Mouse (Mus musculus): ENCODE measurements at regions not wholly inside any gene's neighbourhood (a gene's known extent, or its start where the extent isn't known, plus 50 kb on each side); places are given as distances from the start of the nearest gene placed in this dataset.
"Not testable (repeated sequence)": the region's sequence is repeated elsewhere in the genome, so short reads cannot be mapped to it uniquely, and the experiment has no call there.

DNA sequence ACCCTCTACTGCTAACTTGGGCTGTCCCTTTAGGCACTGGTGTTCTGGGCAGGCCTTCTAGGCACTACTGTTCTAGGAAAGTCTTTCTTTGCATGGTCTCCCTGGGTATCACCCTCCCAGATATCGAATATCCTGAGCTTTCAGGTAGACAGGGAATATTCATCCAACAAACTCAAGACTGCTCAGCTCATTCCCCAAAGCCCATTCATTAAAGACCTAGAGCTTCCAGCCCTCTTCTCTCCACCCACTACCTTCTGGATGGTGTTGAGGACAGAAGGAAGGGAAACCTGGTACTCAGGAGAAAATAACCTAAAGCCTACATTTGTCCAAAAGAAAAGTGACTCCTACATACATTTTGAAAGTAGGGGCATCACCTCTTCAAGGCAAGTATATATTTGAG lies 420.0 kb downstream of the Tcerg1l start:
- Histone ChIP-seq H3K27me3 (ENCODE audit: control insufficient read depth, insufficient read depth, low read length) (no peaks in the 10 kb centered on the region), H3K36me3 (ENCODE audit: control insufficient read depth, insufficient read depth, low read length) (no peaks in the 10 kb centered on the region), H3K4me3 (ENCODE audit: extremely low read depth, insufficient read depth, insufficient read length) (no peak overlapping the region), H3K4me1 (ENCODE audit: control insufficient read depth, insufficient read depth, insufficient read length) (no peaks in the 10 kb centered on the region), H3K27ac (ENCODE audit: insufficient read depth, low read length) (no peak overlapping the region)
- WGBS, result 62% methylated on average over 1 of the region's 1 CpGs
- TF ChIP-seq POLR2A (IDR thresholded peaks at IDR 0.05; ENCODE audit: low read depth, low read length), result no peak
- TF ChIP-seq CTCF (IDR thresholded peaks at IDR 0.05; ENCODE audit: extremely low read depth, insufficient read depth, insufficient read length, insufficient replicate concordance), result no peak
- no peak for DNase-seq (ENCODE audit: low read depth in 1 of 2, low spot score in 2 of 2)

DNA sequence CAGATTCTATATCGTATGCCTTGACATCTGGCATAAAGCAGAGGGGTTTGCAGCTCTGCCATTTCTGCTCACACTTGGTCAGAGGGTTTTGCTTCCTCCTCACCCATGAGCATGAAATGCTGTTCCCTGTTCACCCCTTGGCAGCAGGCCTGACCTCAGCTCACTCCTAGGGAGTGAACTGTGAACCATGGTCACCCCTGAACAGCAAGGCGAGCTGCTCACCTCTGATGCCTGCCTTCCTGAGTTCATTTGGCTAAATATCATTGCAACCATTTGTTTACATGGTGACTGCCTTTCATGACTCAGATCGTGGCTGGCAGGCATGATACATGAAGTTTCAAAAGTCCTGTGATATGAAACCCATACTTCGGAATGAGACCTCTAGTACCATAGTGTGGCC lies 418.2 kb downstream of the Tcerg1l start:
- no peaks in the 10 kb centered on the region for H3K4me1 ChIP-seq (ENCODE audit: control insufficient read depth, insufficient read depth, insufficient read length)
- WGBS, result 88% methylated on average over 4 of the region's 4 CpGs
- DNase-seq (ENCODE audit: low read depth in 1 of 2, low spot score in 2 of 2), result no peak
- no peak overlapping the region for H3K4me3 ChIP-seq (ENCODE audit: extremely low read depth, insufficient read depth, insufficient read length)
- no peaks in the 10 kb centered on the region for H3K36me3 ChIP-seq (ENCODE audit: control insufficient read depth, insufficient read depth, low read length)
- no peak overlapping the region for H3K27ac ChIP-seq (ENCODE audit: insufficient read depth, low read length)
- TF ChIP-seq CTCF (IDR thresholded peaks at IDR 0.05; ENCODE audit: extremely low read depth, insufficient read depth, insufficient read length, insufficient replicate concordance) (no peak), POLR2A (IDR thresholded peaks at IDR 0.05; ENCODE audit: low read depth, low read length) (no peak)
- no peaks in the 10 kb centered on the region for H3K27me3 ChIP-seq (ENCODE audit: control insufficient read depth, insufficient read depth, low read length)

DNA sequence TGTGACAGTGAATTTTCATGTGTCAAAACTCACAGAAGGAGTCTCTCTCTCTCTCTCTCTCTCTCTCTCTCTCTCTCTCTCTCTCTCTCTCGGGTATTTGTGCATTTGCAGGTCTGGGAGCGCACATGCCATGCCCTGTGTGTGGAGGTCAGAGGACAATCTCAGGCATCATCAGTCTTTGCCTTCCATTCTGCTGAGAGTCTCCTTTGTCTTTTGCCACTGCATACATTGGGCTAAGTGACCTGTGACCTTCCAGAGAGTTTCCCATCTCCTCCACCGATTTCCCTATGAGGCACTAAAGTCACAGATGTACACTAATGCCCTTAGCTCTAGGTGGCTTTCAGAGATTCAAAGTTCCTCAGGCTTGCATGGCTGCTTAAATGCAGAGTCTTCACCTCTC lies 391.7 kb downstream of the Tcerg1l start:
- 68% methylated on average over 3 of the region's 3 CpGs for WGBS

DNA sequence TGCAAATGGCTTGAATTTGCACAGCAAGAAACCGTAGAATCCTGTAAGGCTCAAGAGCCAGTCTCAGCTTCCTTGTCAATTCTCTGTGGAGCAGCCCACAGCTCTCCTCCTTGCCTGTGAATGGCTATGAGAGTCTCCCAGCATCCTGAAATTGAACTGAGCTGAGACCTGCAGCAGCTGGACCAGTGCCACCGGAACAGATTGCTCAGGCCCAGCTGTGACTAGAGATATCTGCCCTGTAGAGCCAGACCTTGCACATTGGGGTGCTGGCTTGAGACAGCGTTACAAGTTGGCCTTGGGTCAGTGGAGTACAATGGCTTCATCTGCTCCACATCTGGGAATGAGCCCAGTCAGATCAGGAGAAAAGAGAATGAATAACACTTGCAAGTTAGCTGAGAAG lies 390.6 kb downstream of the Tcerg1l start:
- H3K36me3 ChIP-seq (ENCODE audit: control insufficient read depth, insufficient read depth, low read length), result no peaks in the 10 kb centered on the region
- no peak overlapping the region for H3K4me3 ChIP-seq (ENCODE audit: extremely low read depth, insufficient read depth, insufficient read length)
- no peaks in the 10 kb centered on the region for H3K4me1 ChIP-seq (ENCODE audit: control insufficient read depth, insufficient read depth, insufficient read length)
- H3K27me3 ChIP-seq (ENCODE audit: control insufficient read depth, insufficient read depth, low read length), result no peaks in the 10 kb centered on the region
- 83% methylated on average over 3 of the region's 3 CpGs for WGBS
- TF ChIP-seq CTCF (IDR thresholded peaks at IDR 0.05; ENCODE audit: extremely low read depth, insufficient read depth, insufficient read length, insufficient replicate concordance) (no peak), POLR2A (IDR thresholded peaks at IDR 0.05; ENCODE audit: low read depth, low read length) (no peak)
- no peak for DNase-seq (ENCODE audit: low read depth in 1 of 2, low spot score in 2 of 2)
- no peak overlapping the region for H3K27ac ChIP-seq (ENCODE audit: insufficient read depth, low read length)

More for the DNA sequence above, 391.7 kb downstream of the Tcerg1l start:
- no peak overlapping the region for H3K27ac ChIP-seq (ENCODE audit: insufficient read depth, low read length)
- TF ChIP-seq CTCF (IDR thresholded peaks at IDR 0.05; ENCODE audit: extremely low read depth, insufficient read depth, insufficient read length, insufficient replicate concordance), result no peak
- no peak for TF ChIP-seq POLR2A (IDR thresholded peaks at IDR 0.05; ENCODE audit: low read depth, low read length)
- no peaks in the 10 kb centered on the region for H3K36me3 ChIP-seq (ENCODE audit: control insufficient read depth, insufficient read depth, low read length)
- no peak for DNase-seq (ENCODE audit: low read depth in 1 of 2, low spot score in 2 of 2)
- H3K4me3 ChIP-seq (ENCODE audit: extremely low read depth, insufficient read depth, insufficient read length), result no peak overlapping the region
- no peaks in the 10 kb centered on the region for H3K27me3 ChIP-seq (ENCODE audit: control insufficient read depth, insufficient read depth, low read length)
- no peaks in the 10 kb centered on the region for H3K4me1 ChIP-seq (ENCODE audit: control insufficient read depth, insufficient read depth, insufficient read length)

DNA sequence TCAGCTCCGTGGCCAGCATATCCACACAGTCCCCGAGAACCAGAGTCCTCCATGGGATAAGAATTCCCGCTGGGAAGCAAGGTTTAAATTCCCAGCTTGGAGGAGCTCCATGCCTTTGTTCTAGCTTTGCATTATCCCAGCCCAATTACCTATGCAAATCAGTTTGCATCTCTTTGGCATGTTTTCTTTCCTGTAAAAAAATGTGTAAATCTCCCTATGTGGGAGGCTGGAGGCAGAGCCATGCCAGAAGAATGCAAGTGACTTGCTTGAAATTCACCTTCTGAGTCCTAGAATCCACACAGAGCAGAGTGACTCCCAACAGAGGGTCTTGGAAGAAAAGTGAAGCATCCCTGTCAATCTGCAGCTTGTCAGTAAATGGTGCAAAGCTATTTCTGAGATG lies 388.9 kb downstream of the Tcerg1l start:
- H3K4me1 ChIP-seq (ENCODE audit: control insufficient read depth, insufficient read depth, insufficient read length), result no peaks in the 10 kb centered on the region
- H3K36me3 ChIP-seq (ENCODE audit: control insufficient read depth, insufficient read depth, low read length), result no peaks in the 10 kb centered on the region
- TF ChIP-seq CTCF (IDR thresholded peaks at IDR 0.05; ENCODE audit: extremely low read depth, insufficient read depth, insufficient read length, insufficient replicate concordance), result no peak
- TF ChIP-seq POLR2A (IDR thresholded peaks at IDR 0.05; ENCODE audit: low read depth, low read length), result no peak
- 47% methylated on average over 3 of the region's 3 CpGs for WGBS
- no peaks in the 10 kb centered on the region for H3K27me3 ChIP-seq (ENCODE audit: control insufficient read depth, insufficient read depth, low read length)
- H3K27ac ChIP-seq (ENCODE audit: insufficient read depth, low read length), result no peak overlapping the region
- no peak for DNase-seq (ENCODE audit: low read depth in 1 of 2, low spot score in 2 of 2)
- no peak overlapping the region for H3K4me3 ChIP-seq (ENCODE audit: extremely low read depth, insufficient read depth, insufficient read length)

DNA sequence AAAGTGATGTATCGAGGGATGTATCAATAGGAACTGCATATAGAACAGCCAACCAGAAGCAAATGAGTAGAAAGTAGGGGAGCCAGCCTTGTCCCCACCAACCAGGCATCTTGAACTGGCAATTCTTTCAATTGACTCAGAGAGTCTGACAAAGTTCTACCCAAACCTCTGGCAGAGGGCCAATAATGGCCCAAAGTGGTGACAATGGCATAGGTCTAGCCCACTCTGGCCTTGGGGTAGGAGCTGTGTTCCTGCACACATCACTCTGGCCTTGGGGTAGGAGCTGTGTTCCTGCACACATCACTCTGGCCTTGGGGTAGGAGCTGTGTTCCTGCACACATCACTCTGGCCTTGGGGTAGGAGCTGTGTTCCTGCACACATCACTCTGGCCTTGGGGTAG lies 373.5 kb downstream of the Tcerg1l start:
- not testable (repeated sequence) for DNase-seq (ENCODE audit: low read depth in 1 of 2, low spot score in 2 of 2); H3K4me1 ChIP-seq (ENCODE audit: control insufficient read depth, insufficient read depth, insufficient read length); H3K27me3 ChIP-seq (ENCODE audit: control insufficient read depth, insufficient read depth, low read length); H3K36me3 ChIP-seq (ENCODE audit: control insufficient read depth, insufficient read depth, low read length); H3K4me3 ChIP-seq (ENCODE audit: extremely low read depth, insufficient read depth, insufficient read length); H3K27ac ChIP-seq (ENCODE audit: insufficient read depth, low read length)
- 85% methylated on average over 1 of the region's 1 CpGs for WGBS

DNA sequence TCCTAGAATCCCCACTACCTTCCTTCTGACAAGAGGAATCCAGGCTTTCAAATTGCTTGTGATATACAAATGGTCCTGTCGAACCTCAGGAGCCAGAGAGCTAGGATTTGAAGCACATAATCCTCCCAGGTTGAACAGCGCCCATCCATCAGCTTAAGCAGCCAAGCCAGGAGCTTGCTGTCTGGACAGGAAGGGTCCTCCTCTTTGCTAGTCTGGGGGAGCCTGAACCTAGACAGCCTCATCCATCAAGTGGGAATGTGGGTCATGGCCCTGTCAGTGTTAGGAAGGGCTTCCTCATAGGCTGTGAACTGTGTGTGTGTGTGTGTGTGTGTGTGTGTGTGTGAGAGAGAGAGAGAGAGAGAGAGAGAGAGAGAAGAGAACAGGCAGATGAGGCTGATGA lies 345.8 kb downstream of the Tcerg1l start:
- Histone ChIP-seq H3K4me1 (ENCODE audit: control insufficient read depth, insufficient read depth, insufficient read length) (no peaks in the 10 kb centered on the region), H3K36me3 (ENCODE audit: control insufficient read depth, insufficient read depth, low read length) (no peaks in the 10 kb centered on the region), H3K4me3 (ENCODE audit: extremely low read depth, insufficient read depth, insufficient read length) (no peak overlapping the region), H3K27me3 (ENCODE audit: control insufficient read depth, insufficient read depth, low read length) (no peaks in the 10 kb centered on the region), H3K27ac (ENCODE audit: insufficient read depth, low read length) (no peak overlapping the region)
- TF ChIP-seq POLR2A (IDR thresholded peaks at IDR 0.05; ENCODE audit: low read depth, low read length), result no peak
- TF ChIP-seq CTCF (IDR thresholded peaks at IDR 0.05; ENCODE audit: extremely low read depth, insufficient read depth, insufficient read length, insufficient replicate concordance), result no peak
- 70% methylated on average over 2 of the region's 2 CpGs for WGBS
- DNase-seq (ENCODE audit: low read depth in 1 of 2, low spot score in 2 of 2), result no peak
